Mouse (Mus musculus): ENCODE results near the gene Ebi3. TPM values are rescaled to one million over a fixed set of nuclear protein-coding genes. Genes with fewer than 3 reads are reported as not detected.

Gene Ebi3
- polyA plus RNA-seq, 1 experiment from 2014 or later = 4.1 TPM

Other genes with a start within 250 kb of the Ebi3 start
- 8.6 and 9.0 TPM in 2 replicates for gene Pot1b, start 240.0 kb upstream of the Ebi3 start, polyA plus RNA-seq (2015; fragmentation: Nextera tagmentation; extraction: Ambion mirVana)
- gene Adgre4, start 202.7 kb upstream of the Ebi3 start, polyA plus RNA-seq (2015; fragmentation: Nextera tagmentation; extraction: Ambion mirVana) = 1.0 and 1.1 TPM in 2 replicates
- 9.4 and 9.9 TPM in 2 replicates for gene Zfp119a, start 73.7 kb upstream of the Ebi3 start, polyA plus RNA-seq (2015; fragmentation: Nextera tagmentation; extraction: Ambion mirVana)
- gene Zfp959, start 60.5 kb upstream of the Ebi3 start, polyA plus RNA-seq (2015; fragmentation: Nextera tagmentation; extraction: Ambion mirVana) = 14.0 and 15.1 TPM in 2 replicates
- 6.1 and 6.9 TPM in 2 replicates for gene Zfp119b, start 3.1 kb upstream of the Ebi3 start, polyA plus RNA-seq (2015; fragmentation: Nextera tagmentation; extraction: Ambion mirVana)
- gene Yju2, start 6.5 kb downstream of the Ebi3 start, polyA plus RNA-seq (2015; fragmentation: Nextera tagmentation; extraction: Ambion mirVana) = 22.0 and 24.8 TPM in 2 replicates
- 10.4 and 11.1 TPM in 2 replicates for gene Shd, start 17.8 kb downstream of the Ebi3 start, polyA plus RNA-seq (2015; fragmentation: Nextera tagmentation; extraction: Ambion mirVana)
- 9.8 and 11.7 TPM in 2 replicates for gene Fsd1, start 33.9 kb downstream of the Ebi3 start, polyA plus RNA-seq (2015; fragmentation: Nextera tagmentation; extraction: Ambion mirVana)
- gene Stap2, start 52.9 kb downstream of the Ebi3 start, polyA plus RNA-seq (2015; fragmentation: Nextera tagmentation; extraction: Ambion mirVana) = 28.0 and 30.9 TPM in 2 replicates
- 89.7 and 91.8 TPM in 2 replicates for gene Mpnd, start 53.1 kb downstream of the Ebi3 start, polyA plus RNA-seq (2015; fragmentation: Nextera tagmentation; extraction: Ambion mirVana)
- 136 and 142 TPM in 2 replicates for gene Sh3gl1, start 84.0 kb downstream of the Ebi3 start, polyA plus RNA-seq (2015; fragmentation: Nextera tagmentation; extraction: Ambion mirVana)
- gene Chaf1a, start 87.8 kb downstream of the Ebi3 start, polyA plus RNA-seq (2015; fragmentation: Nextera tagmentation; extraction: Ambion mirVana) = 21.7 and 22.4 TPM in 2 replicates
- gene Ubxn6, start 122.4 kb downstream of the Ebi3 start, polyA plus RNA-seq (2015; fragmentation: Nextera tagmentation; extraction: Ambion mirVana) = 32.8 and 36.0 TPM in 2 replicates
- gene Hdgfl2, start 127.0 kb downstream of the Ebi3 start, polyA plus RNA-seq (2015; fragmentation: Nextera tagmentation; extraction: Ambion mirVana) = 99.9 and 103 TPM in 2 replicates
- gene Plin4, start 157.2 kb downstream of the Ebi3 start, polyA plus RNA-seq (2015; fragmentation: Nextera tagmentation; extraction: Ambion mirVana) = 0.36 TPM in 2 replicates
- gene Plin5, start 165.0 kb downstream of the Ebi3 start, polyA plus RNA-seq (2015; fragmentation: Nextera tagmentation; extraction: Ambion mirVana) = 0.42 and 0.59 TPM in 2 replicates
- 0.52 and 1.6 TPM in 2 replicates for gene Lrg1, start 169.4 kb downstream of the Ebi3 start, polyA plus RNA-seq (2015; fragmentation: Nextera tagmentation; extraction: Ambion mirVana)
- gene Sema6b, start 187.7 kb downstream of the Ebi3 start, polyA plus RNA-seq (2015; fragmentation: Nextera tagmentation; extraction: Ambion mirVana) = 1.3 and 1.4 TPM in 2 replicates
- 13.2 and 14.8 TPM in 2 replicates for gene Tnfaip8l1, start 209.8 kb downstream of the Ebi3 start, polyA plus RNA-seq (2015; fragmentation: Nextera tagmentation; extraction: Ambion mirVana)
- 112 and 113 TPM in 2 replicates for gene Mydgf, start 231.3 kb downstream of the Ebi3 start, polyA plus RNA-seq (2015; fragmentation: Nextera tagmentation; extraction: Ambion mirVana)

All from stomach, embryonic 15.5 days (tissue).